Mouse (Mus musculus): ENCODE results near the gene Rap1gds1.

GRCm38 (mm10) chr3:139033179-139033578, 41.8 kb downstream of the Rap1gds1 start:
- TF ChIP-seq CTCF (IDR thresholded peaks at IDR 0.05; ENCODE audit: extremely low read depth, insufficient read depth, insufficient read length, insufficient replicate concordance) (no peak), POLR2A (IDR thresholded peaks at IDR 0.05; ENCODE audit: low read depth, low read length) (no peak)
